Mouse (Mus musculus): ENCODE results near the gene Cdc42.

Cdc42 gene

DNA sequence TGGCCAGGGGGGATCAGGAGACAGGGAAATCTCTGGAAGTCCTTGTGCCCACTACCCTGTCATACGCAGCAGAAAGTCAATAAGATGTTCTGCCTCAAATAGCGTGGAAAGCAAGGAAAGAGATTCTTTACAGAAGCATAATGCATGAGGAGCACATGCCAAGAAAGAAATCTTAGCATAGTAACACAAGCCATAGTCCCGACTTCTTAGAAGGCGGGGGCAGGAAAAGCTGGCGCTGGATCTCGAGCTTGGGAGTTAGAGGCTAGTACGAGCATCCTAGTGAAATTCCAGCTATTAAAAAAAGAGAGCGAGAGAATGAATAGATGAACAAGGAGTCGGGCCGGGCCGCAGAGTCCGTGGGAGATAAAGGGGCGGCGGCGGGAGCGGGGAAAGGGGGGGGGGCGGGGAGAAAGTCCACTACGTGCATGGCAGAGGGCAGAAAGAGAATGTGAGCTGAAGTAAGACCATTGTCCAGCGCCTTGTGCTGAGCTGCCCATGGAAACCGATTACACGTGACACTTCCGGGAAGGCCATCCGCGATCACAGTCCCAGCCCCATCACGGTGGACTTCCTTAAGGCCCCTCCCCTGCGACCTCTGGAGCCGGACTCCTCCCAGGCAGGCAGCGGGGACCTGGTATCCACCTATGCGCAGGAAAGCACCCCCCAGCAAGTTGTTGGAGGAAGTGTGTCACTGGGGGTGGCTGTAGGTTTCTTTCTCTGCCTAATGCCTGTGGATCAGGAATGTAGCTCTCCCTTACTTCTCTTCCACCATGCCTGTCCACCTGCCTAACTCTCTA, 12.6 kb upstream of the Cdc42 start:
- no peak for DNase-seq

- DNase-seq: no peak
Measured at GRCm38 (mm10) chr4:137368198-137368597, 10.7 kb upstream of the Cdc42 start.

- no peak for DNase-seq
Measured at GRCm38 (mm10) chr4:137367275-137368088, 10.0 kb upstream of the Cdc42 start.

- no peak for DNase-seq
Measured at GRCm38 (mm10) chr4:137366097-137366496, 8.6 kb upstream of the Cdc42 start.

- DNase-seq: no peak
Measured at GRCm38 (mm10) chr4:137365356-137366062, 8.0 kb upstream of the Cdc42 start.

- no peak for DNase-seq
Measured at GRCm38 (mm10) chr4:137364826-137365225, 7.3 kb upstream of the Cdc42 start.

DNA sequence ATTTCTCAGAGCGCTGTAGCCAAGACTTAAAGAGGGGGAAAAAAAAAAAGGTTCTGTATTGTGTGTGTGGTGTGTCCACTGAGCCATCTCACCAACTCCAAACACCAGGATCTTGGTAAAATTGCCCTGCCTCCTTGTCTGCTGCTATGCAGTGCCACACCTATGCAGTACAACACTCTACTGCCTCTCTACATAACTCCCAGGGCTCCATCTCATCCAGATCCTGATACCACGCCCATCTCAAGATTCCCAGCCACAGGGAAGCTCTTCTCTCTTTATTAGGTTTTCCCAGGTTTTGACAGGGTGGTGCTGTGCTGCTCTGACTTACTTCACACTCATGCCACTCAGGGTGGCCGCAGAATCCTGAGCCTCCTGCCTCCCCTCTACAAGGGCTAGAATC, 3.5 kb upstream of the Cdc42 start:
- no peak for DNase-seq

DNA sequence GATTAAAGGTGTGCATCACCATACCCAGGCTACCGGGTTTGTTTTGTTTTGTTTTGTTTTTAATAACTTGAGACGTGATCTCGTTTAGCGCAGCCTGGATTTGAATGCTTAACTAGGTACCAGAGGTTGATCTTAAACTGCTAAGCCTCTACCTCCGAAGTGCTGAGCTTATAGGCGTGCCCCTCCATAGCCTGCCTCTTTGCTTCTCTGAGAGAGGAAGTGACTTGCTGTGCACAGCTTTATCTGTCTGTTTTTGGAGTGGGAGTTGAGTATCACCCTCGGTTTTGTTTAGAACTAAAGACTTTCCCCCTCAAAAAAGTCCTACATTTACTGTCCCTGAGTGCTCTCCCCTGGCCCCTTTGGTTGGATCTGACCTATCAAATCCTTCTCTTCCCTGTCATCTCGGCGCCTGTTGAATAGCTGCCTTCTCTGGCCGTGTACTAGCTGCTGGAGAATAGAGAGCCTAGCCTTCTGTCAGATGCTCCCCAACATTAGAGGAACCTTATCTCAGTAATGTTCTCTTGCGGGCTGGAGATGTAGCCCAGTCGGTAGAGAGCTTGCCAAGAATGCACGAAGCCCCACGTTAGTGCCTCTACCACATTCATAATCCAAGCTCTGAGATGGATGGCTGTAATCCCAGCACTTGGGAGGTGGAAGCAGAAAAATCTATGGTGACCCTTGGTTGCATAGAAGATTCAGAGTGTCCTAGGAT, 927 bp upstream of the Cdc42 start:
- DNase-seq: no peak

GRCm38 (mm10) chr4:137356674-137357510, 628 bp downstream of the Cdc42 start:
- peak; percentile 75 for DNase-seq

GRCm38 (mm10) chr4:137350627-137351026, 6.9 kb downstream of the Cdc42 start:
- DNase-seq: no peak

DNA sequence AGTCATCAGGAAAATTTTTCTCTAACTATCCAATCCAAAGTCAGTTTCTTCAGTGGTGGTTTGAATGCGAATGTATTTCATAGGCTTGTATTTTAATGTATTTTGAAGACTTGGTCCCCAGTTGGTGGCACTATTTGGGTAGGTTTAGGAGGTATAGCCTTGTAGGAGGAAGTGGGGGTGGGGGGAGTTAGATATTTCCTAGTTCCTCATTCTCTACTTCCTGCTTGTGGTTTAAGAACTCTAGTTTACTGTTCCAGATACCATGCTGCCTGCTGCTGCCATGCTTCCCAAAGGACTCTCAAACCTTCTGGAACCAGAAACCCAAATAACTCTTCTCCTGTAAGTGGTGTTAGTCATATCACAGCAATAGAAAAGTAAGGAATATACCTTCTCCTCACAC, 11.7 kb downstream of the Cdc42 start:
- no peak for DNase-seq

- no peak for DNase-seq
Measured at GRCm38 (mm10) chr4:137345112-137345511, 12.4 kb downstream of the Cdc42 start.

DNA sequence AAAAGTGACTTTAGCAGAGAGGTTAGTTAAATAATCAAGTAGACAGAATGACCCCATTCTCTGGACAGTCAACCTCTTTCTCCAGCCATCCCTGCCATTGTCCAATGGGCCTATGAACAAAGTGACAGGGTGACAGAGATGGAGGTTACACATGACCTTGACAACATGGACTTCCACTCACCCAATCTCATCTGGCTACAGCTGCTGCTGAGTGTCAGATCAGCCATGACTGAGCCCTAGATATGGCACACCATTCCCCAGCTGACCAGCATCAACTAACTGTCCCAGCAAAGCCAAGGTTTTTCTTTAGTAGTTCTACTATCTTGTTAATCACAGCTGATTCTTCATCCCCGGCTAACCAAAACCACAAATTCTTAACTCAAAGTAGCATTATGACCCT, 14.7 kb downstream of the Cdc42 start:
- DNase-seq: no peak

DNA sequence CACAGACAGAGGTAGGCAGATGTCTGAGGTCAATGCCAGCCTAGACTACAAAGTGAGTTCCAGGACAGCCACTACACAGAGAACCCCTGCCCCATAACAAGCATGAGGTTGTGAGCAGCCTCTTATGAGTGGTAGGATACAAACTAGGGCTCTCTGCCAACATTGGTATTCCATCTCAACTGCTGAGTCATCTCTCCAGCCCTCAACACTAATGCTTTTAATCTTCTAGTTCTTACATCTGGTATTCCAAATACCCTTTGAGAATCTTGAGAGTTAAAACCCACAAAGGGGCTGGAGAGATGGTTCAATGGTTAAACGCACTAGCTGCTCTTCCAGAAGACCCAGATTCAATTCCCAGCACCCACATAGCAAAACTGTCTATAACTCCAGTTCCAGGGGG, 18.1 kb downstream of the Cdc42 start:
- no peak for DNase-seq

DNA sequence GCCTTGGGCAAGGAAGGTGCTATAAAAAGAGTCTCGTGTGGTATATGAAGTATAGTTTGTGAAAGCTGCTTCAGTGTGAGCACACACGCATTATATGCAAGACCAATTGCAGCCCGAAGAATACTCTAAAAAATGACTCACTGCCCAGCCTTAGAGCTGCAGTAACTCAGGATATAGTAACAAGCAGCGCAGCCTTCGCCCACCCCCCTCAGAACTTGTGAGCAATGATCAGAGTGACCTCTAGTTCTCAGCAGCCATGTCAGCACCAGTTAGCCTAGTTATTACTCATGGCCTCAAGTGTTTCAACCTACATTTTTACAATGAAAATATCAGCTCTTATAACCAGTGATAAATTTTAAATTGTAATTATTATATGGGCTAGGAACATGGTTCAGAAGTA, 21.1 kb downstream of the Cdc42 start:
- DNase-seq: no peak

DNA sequence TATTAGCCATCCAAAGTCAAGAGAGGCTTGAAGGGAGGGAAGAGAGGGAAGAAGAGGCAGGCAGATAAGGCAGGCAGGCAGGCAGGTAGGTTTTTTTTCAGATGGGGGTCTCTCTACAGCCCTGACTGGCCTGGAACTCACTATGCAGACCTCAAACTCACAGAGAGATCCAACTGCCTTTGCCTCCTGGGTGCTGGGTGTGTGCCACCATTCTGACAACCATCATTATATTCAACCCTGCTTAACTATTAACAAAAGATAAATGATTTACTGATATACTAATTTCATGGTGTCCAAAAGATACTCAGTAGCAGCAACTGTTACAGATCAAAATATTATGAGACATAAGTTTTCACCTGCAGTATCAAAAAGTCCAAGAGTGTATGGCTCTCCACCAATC, 25.5 kb downstream of the Cdc42 start:
- no peak for DNase-seq

DNA sequence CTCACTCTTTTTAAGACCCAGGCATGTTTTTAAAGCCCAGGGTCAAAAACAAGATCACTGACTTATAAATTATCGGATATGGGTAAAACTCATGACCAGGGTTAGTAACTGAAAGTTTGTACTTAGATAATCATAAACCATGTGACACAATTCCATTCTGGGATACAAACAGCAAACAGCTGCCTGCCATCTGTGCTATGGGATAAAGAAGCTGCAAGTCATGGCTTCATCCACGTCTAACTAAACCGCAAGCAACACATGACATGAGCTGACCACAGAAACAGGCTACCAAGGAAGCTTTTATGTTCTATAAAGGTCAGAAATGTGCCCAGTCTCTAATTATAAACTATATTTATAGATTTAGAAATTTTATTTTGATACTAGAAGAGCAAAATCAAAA, 31.0 kb downstream of the Cdc42 start:
- DNase-seq: no peak

DNA sequence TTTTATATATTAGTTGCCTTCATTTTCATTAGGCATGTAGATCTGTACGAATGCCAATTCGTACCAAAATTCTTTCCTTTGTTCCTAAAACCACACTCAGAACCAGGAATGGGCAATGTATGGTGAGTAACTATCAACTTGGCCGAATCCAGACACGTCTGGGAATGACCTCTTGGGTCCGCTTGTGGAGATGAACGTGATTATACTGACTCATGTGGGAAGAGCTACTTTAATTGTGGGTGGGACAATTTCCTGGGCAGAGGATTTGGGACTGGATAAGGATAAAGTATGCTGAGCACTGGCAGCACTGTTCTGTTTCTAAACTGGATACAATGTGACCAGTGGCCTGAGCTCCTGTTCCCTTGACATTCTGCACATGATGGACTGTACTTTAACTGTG, 32.6 kb downstream of the Cdc42 start:
- DNase-seq: no peak

DNA sequence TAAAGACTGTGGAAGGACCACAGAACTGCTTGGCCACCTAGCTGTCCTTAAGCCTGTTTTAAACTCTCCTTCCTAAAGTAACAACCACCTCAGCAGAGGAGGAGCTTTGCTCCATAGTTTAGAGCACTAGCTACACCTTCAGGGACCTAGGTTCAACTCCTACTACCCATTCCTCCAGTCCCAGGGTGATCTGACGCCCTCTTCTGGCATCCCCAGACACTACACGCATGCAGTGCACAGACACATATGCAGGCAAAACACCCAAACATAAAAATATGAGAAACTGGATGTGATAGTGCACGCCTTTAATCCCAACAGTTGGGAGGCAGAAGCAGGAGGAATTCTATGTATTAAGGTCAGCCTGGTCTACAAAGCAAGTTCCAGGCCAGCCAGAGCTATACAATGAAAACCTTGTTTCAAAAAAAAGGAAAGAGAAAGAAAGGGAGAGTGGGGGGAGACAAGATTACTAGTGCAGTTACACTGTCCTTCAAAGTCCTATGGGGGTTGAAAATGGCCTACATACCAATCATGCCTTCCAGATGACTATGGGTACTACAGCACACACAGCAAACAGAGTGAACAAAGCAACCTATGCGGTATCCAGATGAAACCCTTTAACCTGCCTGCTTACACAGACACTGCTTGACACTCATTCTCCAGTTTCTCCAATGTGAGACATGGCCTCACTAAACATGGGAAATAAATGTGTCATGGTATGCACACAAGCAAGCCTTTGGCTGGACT, 41.3 kb downstream of the Cdc42 start:
- DNase-seq: no peak

DNA sequence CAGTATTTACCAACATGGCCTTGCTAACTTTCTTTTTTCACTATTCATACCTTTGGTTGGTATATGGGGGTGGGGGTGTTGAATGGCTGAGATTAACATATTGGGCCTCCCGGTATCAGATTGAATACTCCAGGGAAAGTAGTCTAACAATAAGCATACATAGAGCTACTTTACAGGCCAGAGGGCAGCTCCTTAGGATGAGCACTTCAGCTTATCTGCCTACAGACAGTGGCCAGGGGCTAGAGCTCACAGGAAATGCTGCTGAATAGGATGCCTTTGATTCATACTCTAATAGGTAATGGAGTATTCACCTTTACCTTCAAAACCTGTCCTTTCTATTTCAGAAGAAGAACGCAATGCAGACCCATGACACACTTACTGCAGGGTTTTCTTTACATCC, 42.5 kb downstream of the Cdc42 start:
- no peak for DNase-seq

DNA sequence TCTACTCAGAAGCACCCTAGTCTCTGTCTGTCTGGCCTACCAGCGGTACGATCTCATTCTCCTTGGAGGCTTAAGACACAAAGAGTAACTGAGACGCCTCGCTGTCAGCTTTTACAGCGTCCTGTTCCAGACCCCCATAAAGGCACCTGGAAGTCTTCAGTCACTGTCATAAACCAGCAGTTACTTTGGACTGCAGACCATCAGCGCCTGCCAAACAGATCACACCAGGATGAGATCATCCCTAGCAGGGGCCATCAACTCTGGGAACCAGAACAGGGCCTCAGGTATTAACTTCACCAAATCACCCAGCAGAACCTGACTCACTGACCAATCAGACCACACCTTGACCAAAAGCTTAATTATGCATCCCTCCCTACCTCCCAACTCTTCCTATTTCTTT, 43.0 kb downstream of the Cdc42 start:
- no peak for DNase-seq

All from cerebellum, adult 11-12 months (tissue).